Mouse (Mus musculus) liver, adult 2 months (tissue): ENCODE results near the gene Mrtfa. TPM values are rescaled to one million over a fixed set of nuclear protein-coding genes. Genes with fewer than 3 reads are reported as not detected.

ENCODE experiments used
- DNase-seq: peaks from one replicate; pipeline ENCODE4 v3.0.0-alpha.2; 2011; ENCODE audit warnings: low read depth, low spot score; ENCODE audit errors: extremely low read depth
- H3K27ac ChIP-seq: fragments of 200-500 bp; replicated peaks from 2 replicates; pipeline ENCODE4 v1.5.1; 2012; ENCODE audit warnings: low read depth, mild to moderate bottlenecking, control low read depth, inconsistent platforms, low read length; ENCODE audit not compliant: insufficient read depth
- H3K27me3 ChIP-seq: fragments of 200-500 bp; 2 replicates; pipeline ENCODE4 v1.6.1; 2012; ENCODE audit warnings: mild to moderate bottlenecking, moderate library complexity, low read length, inconsistent platforms; ENCODE audit not compliant: control insufficient read depth, insufficient read depth
- H3K36me3 ChIP-seq: fragments of 200-500 bp; 2 replicates; pipeline ENCODE4 v1.6.1; 2012; ENCODE audit warnings: low read length, inconsistent platforms; ENCODE audit not compliant: control insufficient read depth, insufficient read depth
- H3K4me1 ChIP-seq: fragments of 200-500 bp; 2 replicates; pipeline ENCODE4 v1.6.1; 2011; ENCODE audit warnings: low read length; ENCODE audit not compliant: control insufficient read depth, insufficient read depth
- H3K4me3 ChIP-seq: fragments of 200-500 bp; 2 replicates; pipeline ENCODE4 v1.5.1; 2011; ENCODE audit warnings: low read depth, mild to moderate bottlenecking, control low read depth, low read length, moderate library complexity; ENCODE audit not compliant: insufficient read depth
- H3K79me2 ChIP-seq: fragments of 200-500 bp; 2 replicates; pipeline ENCODE4 v1.6.1; 2012; ENCODE audit warnings: inconsistent platforms, mild to moderate bottlenecking, low read length, moderate library complexity; ENCODE audit not compliant: control insufficient read depth, insufficient read depth
- H3K9ac ChIP-seq: fragments of 200-500 bp; 2 replicates; pipeline ENCODE4 v1.6.1; 2012; ENCODE audit warnings: low read depth, mild to moderate bottlenecking, control low read depth, inconsistent platforms, low read length
- CTCF ChIP-seq: fragments of 200-500 bp; IDR thresholded peaks from 2 replicates; pipeline ENCODE4 v1.5.1; 2011; ENCODE audit warnings: low read depth, low read length, control low read depth
- POLR2A ChIP-seq: fragments of 200-500 bp; IDR thresholded peaks from 2 replicates; pipeline ENCODE4 v1.6.1; 2011; ENCODE audit warnings: low read length, control low read depth; ENCODE audit not compliant: insufficient read depth; ENCODE audit errors: extremely low read depth
- WGBS: fragments of 180-500 bp; shearing (Covaris S2); methylation state at CpG from one replicate; pipeline ENCODE4 v1.1.7; 2018; 5-methylcytosine and 5-hydroxymethylcytosine counted together
- polyA plus RNA-seq: library from polyadenylated mRNA; depleted of rRNA; stranded (reverse); fragments of >200 nt; gene quantifications from 2 replicates; pipeline ENCODE4 v1.2.3, GENCODE M21; 2012
- total RNA-seq: library from RNA; depleted of rRNA; stranded (reverse); fragments of >200 nt; gene quantifications from 2 replicates; pipeline ENCODE4 v1.2.3, GENCODE M21; 2014

Gene Mrtfa
- total and polyA plus RNA-seq, 2 experiments, result 1.0 to 5.6 TPM

DNA sequence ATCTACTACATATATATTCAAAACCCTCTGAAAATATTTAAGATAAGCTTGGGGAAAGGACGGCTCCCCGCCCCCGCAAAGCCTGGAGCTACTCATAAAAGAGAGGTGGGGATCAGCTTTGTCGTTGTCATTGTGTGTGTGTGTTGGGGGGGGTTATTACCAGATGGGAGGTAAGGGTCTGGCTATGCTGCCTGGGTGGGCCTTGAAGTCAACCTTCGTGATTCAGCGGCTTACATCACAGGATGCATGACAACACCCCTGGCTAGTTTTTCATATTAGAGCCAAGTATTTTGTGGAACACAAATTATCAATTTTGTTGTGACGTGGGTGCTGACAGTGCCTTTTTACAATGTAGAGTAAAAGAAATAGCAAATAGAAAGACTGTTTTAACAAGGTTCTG, 69.6 kb downstream of the Mrtfa start:
- peaks cover 9% of the 10 kb centered on the region for H3K4me1 ChIP-seq
- H3K9ac ChIP-seq, result no peak overlapping the region
- no peaks in the 10 kb centered on the region for H3K36me3 ChIP-seq
- DNase-seq, result no peak
- no peak overlapping the region for H3K27ac ChIP-seq
- no peaks in the 10 kb centered on the region for H3K27me3 ChIP-seq
- H3K79me2 ChIP-seq, result peaks cover 3% of the 10 kb centered on the region; the same call in 1 of the 2 replicates
- TF ChIP-seq CTCF, result no peak
- TF ChIP-seq POLR2A, result no peak
- 93% methylated on average over 7 of the region's 7 CpGs for WGBS
- no peak overlapping the region for H3K4me3 ChIP-seq

DNA sequence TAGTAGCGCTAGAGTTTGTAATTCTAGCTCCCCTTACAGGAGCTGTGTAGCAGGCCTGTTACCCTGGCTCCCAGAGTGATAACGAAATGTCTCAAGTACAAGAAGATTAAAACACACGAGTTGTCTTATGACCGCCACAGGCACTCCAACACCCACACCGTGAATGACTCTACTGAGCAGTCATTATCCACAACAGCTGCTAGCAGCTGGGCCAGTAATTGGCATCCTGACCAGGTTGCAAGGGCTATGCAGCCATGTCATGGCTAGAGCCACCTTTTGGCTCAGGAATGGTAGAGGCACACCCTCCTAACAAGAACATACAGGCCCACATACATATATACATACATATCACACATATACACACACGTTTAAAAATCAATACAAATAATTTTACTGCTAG, 70.4 kb downstream of the Mrtfa start:
- 90% methylated on average over 6 of the region's 6 CpGs for WGBS
- H3K4me1 ChIP-seq, result peaks cover 9% of the 10 kb centered on the region
- H3K27ac ChIP-seq, result no peak overlapping the region
- no peak overlapping the region for H3K4me3 ChIP-seq
- TF ChIP-seq POLR2A, result no peak
- TF ChIP-seq CTCF, result no peak
- H3K36me3 ChIP-seq, result no peaks in the 10 kb centered on the region
- peaks cover 7% of the 10 kb centered on the region; the same call in 1 of the 2 replicates for H3K79me2 ChIP-seq
- H3K9ac ChIP-seq, result no peak overlapping the region
- DNase-seq, result no peak
- H3K27me3 ChIP-seq, result no peaks in the 10 kb centered on the region

DNA sequence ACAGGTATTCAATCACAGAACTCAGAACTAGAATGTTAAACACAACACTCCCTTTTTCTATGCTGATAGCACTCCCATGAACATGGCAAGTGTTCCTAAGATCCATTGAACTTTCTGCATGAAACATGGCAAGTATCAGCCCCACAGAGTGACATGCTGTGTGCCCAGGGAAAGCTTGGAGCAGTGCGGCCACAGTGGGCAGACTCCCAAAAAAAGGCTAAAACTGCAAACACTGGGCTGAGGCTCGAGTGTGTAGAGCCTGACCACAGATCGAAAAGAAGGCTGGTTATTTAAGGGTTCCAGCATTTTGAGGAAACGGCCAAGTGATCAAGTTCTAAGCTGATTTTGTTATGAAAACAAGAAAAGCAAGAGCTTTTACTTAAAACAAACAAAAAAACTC, 72.3 kb downstream of the Mrtfa start:
- DNase-seq, result peak; percentile 64
- H3K27ac ChIP-seq, result no peak overlapping the region
- WGBS, result 18% methylated on average over 4 of the region's 4 CpGs
- H3K36me3 ChIP-seq, result no peaks in the 10 kb centered on the region
- peaks cover 2% of the 10 kb centered on the region for H3K4me1 ChIP-seq
- H3K9ac ChIP-seq, result no peak overlapping the region
- H3K4me3 ChIP-seq, result no peak overlapping the region
- H3K27me3 ChIP-seq, result no peaks in the 10 kb centered on the region
- H3K79me2 ChIP-seq, result peaks cover 7% of the 10 kb centered on the region; the same call in 1 of the 2 replicates
- TF ChIP-seq CTCF (no peak), POLR2A (no peak)

DNA sequence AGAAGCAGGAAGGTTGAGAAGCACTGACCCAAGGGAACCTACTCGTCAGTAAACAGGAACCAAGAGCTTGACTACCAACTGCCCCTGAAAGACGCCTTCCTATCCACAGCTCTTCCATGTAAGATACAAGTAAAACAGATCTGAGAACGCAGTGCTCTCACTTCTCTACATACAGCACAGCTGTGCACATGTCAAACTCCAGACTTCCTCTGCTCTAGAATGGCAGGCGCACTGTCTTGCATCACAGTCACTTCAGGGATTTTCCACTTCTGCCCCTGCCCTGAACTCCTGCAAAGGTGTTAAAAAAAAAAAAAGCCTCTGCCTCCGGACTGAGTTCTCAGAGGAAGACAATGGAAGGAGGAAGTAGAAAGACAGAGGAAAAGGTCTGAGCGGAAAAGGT, 78.0 kb downstream of the Mrtfa start:
- 70% methylated on average over 6 of the region's 6 CpGs for WGBS
- no peak overlapping the region for H3K9ac ChIP-seq
- H3K4me3 ChIP-seq, result no peak overlapping the region
- H3K36me3 ChIP-seq, result no peaks in the 10 kb centered on the region
- H3K27ac ChIP-seq, result no peak overlapping the region
- H3K27me3 ChIP-seq, result no peaks in the 10 kb centered on the region
- TF ChIP-seq CTCF, result no peak
- no peak for TF ChIP-seq POLR2A
- H3K79me2 ChIP-seq, result peaks cover 5% of the 10 kb centered on the region; the same call in 1 of the 2 replicates
- no peaks in the 10 kb centered on the region for H3K4me1 ChIP-seq
- peak; percentile 47 for DNase-seq

DNA sequence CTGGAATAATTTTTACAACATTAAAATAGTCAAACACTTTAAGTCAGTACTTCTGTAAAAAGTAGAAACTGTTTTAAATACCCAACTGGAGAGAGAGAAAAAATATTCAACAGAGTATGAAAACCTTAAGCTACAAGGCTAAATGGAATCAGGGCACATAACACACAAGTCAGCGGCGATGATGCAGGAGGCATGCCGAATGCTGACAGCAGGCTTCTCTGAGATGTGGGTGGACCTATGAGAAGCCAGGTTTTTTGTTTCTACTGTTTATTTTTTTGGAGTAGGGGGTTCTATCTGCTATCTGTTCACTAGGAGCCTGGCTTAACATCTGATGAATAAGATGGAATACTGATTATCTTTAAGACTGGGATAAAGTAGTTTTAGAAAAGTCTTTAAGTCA, 80.2 kb downstream of the Mrtfa start:
- Histone ChIP-seq H3K79me2 (peaks cover 5% of the 10 kb centered on the region; the same call in 1 of the 2 replicates), H3K9ac (no peak overlapping the region), H3K27ac (no peak overlapping the region), H3K4me1 (no peaks in the 10 kb centered on the region), H3K4me3 (no peak overlapping the region), H3K27me3 (no peaks in the 10 kb centered on the region), H3K36me3 (no peaks in the 10 kb centered on the region)
- no peak for DNase-seq
- TF ChIP-seq CTCF (no peak), POLR2A (no peak)
- WGBS, result 91% methylated on average over 3 of the region's 3 CpGs

DNA sequence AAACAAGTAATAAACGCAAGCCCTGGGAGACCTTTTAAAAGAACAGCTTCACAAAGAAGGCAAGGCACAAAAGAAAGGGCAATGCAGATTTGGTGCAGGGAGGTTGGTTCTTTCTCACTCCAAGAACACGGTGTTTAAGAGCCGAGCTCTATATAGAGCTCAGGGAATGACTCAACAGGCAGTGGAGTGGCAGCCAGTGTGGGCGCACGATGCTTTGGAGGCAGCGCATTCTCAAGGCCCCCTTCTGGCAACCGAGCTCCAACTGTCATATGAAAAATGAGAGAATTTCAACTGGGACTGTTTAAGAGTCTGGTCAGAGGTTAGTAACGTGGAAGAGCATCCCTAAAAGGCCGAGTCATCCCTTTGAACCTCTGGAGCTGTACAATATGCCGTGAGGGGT, 84.6 kb downstream of the Mrtfa start:
- Histone ChIP-seq H3K79me2 (peaks cover 10% of the 10 kb centered on the region; the same call in 1 of the 2 replicates), H3K27ac (no peak overlapping the region), H3K36me3 (no peaks in the 10 kb centered on the region), H3K9ac (no peak overlapping the region), H3K4me1 (no peaks in the 10 kb centered on the region), H3K4me3 (no peak overlapping the region), H3K27me3 (no peaks in the 10 kb centered on the region)
- TF ChIP-seq CTCF (no peak), POLR2A (no peak)
- WGBS, result 85% methylated on average over 10 of the region's 10 CpGs
- DNase-seq, result no peak
